Mouse (Mus musculus) urinary bladder, adult 2 months (tissue): ENCODE measurements around the gene Fam120a. TPM values are rescaled to one million over a fixed set of nuclear protein-coding genes. Genes with fewer than 3 reads are reported as not detected.

ENCODE experiments used
- DNase-seq: peaks from one replicate; pipeline ENCODE4 v3.0.0; 2022; ENCODE audit warnings: low spot score
- polyA plus RNA-seq: library from polyadenylated mRNA; depleted of rRNA; stranded (reverse); fragments of >200 nt; gene quantifications from 2 replicates; pipeline ENCODE4 v1.2.3, GENCODE M21; 2012; rRNA removed

Gene Fam120a
- polyA plus RNA-seq, 1 experiment = 80.1 TPM

- DNase-seq = no peak
These were observed 114.3 kb downstream of the Fam120a start for GRCm38 (mm10) chr13:48853475-48853874.

- DNase-seq = no peak
These were observed 115.0 kb downstream of the Fam120a start for GRCm38 (mm10) chr13:48852859-48853258.

- no peak for DNase-seq
These were observed 116.1 kb downstream of the Fam120a start for GRCm38 (mm10) chr13:48851719-48852118.

- DNase-seq = no peak
These were observed 117.0 kb downstream of the Fam120a start for GRCm38 (mm10) chr13:48850771-48851170.

- no peak for DNase-seq
These were observed 117.5 kb downstream of the Fam120a start for GRCm38 (mm10) chr13:48850326-48850725.

GRCm38 (mm10) chr13:48849155-48849554 lies 118.7 kb downstream of the Fam120a start:
- DNase-seq = no peak

- DNase-seq = no peak
These were observed 122.5 kb downstream of the Fam120a start for GRCm38 (mm10) chr13:48845308-48845707.

- no peak for DNase-seq
These were observed 124.3 kb downstream of the Fam120a start for GRCm38 (mm10) chr13:48843530-48843929.

GRCm38 (mm10) chr13:48841905-48842592 lies 125.8 kb downstream of the Fam120a start:
- DNase-seq = no peak

- DNase-seq = no peak
These were observed 129.5 kb downstream of the Fam120a start for GRCm38 (mm10) chr13:48838284-48838683.

- DNase-seq = no peak
These were observed 130.3 kb downstream of the Fam120a start for GRCm38 (mm10) chr13:48837537-48837936.

- DNase-seq = no peak
These were observed 137.1 kb downstream of the Fam120a start for GRCm38 (mm10) chr13:48830528-48831250.

GRCm38 (mm10) chr13:48829780-48830179 lies 138.0 kb downstream of the Fam120a start:
- DNase-seq = no peak

Other genes with a start within 250 kb of the Fam120a start
- 15.9 and 27.2 TPM in 2 replicates for gene Phf2, start 96.9 kb downstream of the Fam120a start, polyA plus RNA-seq
- gene Wnk2, start 180.0 kb upstream of the Fam120a start, polyA plus RNA-seq = 14.9 and 28.9 TPM in 2 replicates
- 115 and 126 TPM in 2 replicates for gene Ninj1, start 219.5 kb upstream of the Fam120a start, polyA plus RNA-seq
- 68.5 and 87.0 TPM in 2 replicates for gene Card19, start 248.0 kb upstream of the Fam120a start, polyA plus RNA-seq